Mouse (Mus musculus) forebrain, embryonic 16.5 days (tissue): ENCODE results near the gene Bcr. TPM values are rescaled to one million over a fixed set of nuclear protein-coding genes. Genes with fewer than 3 reads are reported as not detected.

Experiments
- ATAC-seq: fragments of 200-750 bp; cut with Nextera tagmentation; 2 replicates; pipeline ENCODE4 v1.8.0; 2017; ENCODE audit warnings: mild to moderate bottlenecking, moderate library complexity
- H3K27ac ChIP-seq: fragments of 300-500 bp; sonication (generic); 2 replicates; pipeline ENCODE4 v1.5.1; 2014; ENCODE audit warnings: low read length, control low read depth
- H3K27me3 ChIP-seq: fragments of 300-500 bp; sonication (generic); replicated peaks from 2 replicates; pipeline ENCODE4 v1.6.1; 2014; ENCODE audit warnings: low read length; ENCODE audit not compliant: control insufficient read depth, insufficient read depth
- H3K36me3 ChIP-seq: fragments of 300-500 bp; sonication (generic); 2 replicates; pipeline ENCODE4 v1.6.1; 2014; ENCODE audit not compliant: control insufficient read depth, insufficient read depth
- H3K4me1 ChIP-seq: fragments of 300-500 bp; sonication (generic); replicated peaks from 2 replicates; pipeline ENCODE4 v1.6.1; 2014; ENCODE audit warnings: low read length; ENCODE audit not compliant: control insufficient read depth, insufficient read depth
- H3K4me2 ChIP-seq: fragments of 300-500 bp; sonication (generic); 2 replicates; pipeline ENCODE4 v1.6.1; 2014; ENCODE audit warnings: mild to moderate bottlenecking, low read length, control low read depth
- H3K4me3 ChIP-seq: fragments of 300-500 bp; sonication (generic); replicated peaks from 2 replicates; pipeline ENCODE4 v1.5.1; 2014; ENCODE audit warnings: mild to moderate bottlenecking, low read length, control low read depth
- H3K9ac ChIP-seq: fragments of 300-500 bp; sonication (generic); replicated peaks from 2 replicates; pipeline ENCODE4 v1.6.1; 2014; ENCODE audit warnings: low read depth, low read length, control low read depth
- H3K9me3 ChIP-seq: fragments of 300-500 bp; sonication (generic); 2 replicates; pipeline ENCODE4 v1.6.1; 2016; ENCODE audit warnings: low read length; ENCODE audit not compliant: control insufficient read depth
- WGBS: fragments of 180-500 bp; shearing (Covaris S2); extraction: QIAGEN DNeasy Blood & Tissue Kit; methylation state at CpG from one replicate; pipeline ENCODE4 v1.1.7; 2014; 5-methylcytosine and 5-hydroxymethylcytosine counted together
- polyA plus RNA-seq: library from polyadenylated mRNA; unstranded; fragments of >200 nt; fragmentation: Nextera tagmentation; extraction: Ambion mirVana; gene quantifications from 2 replicates; pipeline ENCODE4 v1.2.1, GENCODE M21; 2015

Gene Bcr
- polyA plus RNA-seq, 1 experiment from 2014 or later = 17.6 TPM

DNA sequence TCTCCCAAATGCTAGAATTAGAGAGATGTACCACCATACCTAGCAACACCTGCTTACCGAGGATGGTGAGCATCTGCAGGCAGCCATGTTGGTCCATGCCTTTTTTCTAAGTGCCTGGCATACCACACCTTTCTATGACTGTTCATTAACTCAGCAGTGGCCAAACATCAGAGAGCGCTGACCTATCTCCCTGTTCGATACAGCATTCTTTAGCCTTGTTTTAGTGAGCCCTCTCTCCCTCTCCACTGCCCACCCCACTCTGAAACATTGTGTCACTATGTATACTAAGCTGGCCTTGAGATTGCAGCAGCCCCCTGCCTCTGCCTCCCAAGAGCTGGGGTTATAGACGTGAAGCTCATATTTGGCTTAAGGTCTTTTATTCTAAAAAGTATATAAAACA is 6.7 kb upstream of the Bcr start:
- Histone ChIP-seq H3K4me1 (peaks cover 10% of the 10 kb centered on the region), H3K4me3 (no peak overlapping the region), H3K36me3 (no peaks in the 10 kb centered on the region), H3K4me2 (no peak overlapping the region), H3K9me3 (no peaks in the 10 kb centered on the region), H3K9ac (no peak overlapping the region), H3K27me3 (no peaks in the 10 kb centered on the region), H3K27ac (no peak overlapping the region)
- ATAC-seq = no peak
- 84% methylated on average over 4 of the region's 4 CpGs for WGBS

DNA sequence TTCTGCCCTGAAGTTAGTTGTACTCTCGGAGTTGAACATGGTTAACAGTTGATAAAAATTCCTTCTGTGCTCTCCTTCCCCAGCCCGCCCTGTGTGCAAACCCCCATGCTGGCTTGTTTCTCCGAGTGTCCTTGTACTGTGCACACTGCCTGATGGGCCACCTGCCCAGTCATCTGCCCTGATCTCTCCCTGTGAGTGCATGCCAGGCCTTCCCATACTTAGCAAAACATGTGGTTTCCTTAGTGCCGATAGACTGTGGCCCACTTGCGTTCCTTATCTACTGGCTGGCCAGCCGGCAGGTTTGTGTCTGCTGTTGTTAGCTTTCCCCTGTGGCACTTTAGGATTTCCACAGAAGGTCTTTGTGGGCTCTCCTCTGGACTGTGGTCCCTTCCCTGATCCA is 6.3 kb upstream of the Bcr start:
- H3K9ac ChIP-seq = no peak overlapping the region
- H3K9me3 ChIP-seq = no peaks in the 10 kb centered on the region
- H3K4me1 ChIP-seq = peaks cover 10% of the 10 kb centered on the region
- no peaks in the 10 kb centered on the region for H3K27me3 ChIP-seq
- H3K27ac ChIP-seq = no peak overlapping the region
- no peak for ATAC-seq
- no peaks in the 10 kb centered on the region for H3K36me3 ChIP-seq
- 83% methylated on average over 6 of the region's 6 CpGs for WGBS
- no peak overlapping the region for H3K4me2 ChIP-seq
- H3K4me3 ChIP-seq = no peak overlapping the region

- no peak overlapping the region for H3K27ac ChIP-seq
- no peak overlapping the region for H3K4me2 ChIP-seq
- H3K4me3 ChIP-seq = no peak overlapping the region
- no peak overlapping the region for H3K9ac ChIP-seq
- H3K4me1 ChIP-seq = peaks cover 17% of the 10 kb centered on the region
- 74% methylated on average over 5 of the region's 5 CpGs for WGBS
- H3K36me3 ChIP-seq = no peaks in the 10 kb centered on the region
- no peaks in the 10 kb centered on the region for H3K27me3 ChIP-seq
- ATAC-seq = no peak
- H3K9me3 ChIP-seq = no peaks in the 10 kb centered on the region
These were observed 4.7 kb upstream of the Bcr start for GRCm38 (mm10) chr10:75055672-75056071.

DNA sequence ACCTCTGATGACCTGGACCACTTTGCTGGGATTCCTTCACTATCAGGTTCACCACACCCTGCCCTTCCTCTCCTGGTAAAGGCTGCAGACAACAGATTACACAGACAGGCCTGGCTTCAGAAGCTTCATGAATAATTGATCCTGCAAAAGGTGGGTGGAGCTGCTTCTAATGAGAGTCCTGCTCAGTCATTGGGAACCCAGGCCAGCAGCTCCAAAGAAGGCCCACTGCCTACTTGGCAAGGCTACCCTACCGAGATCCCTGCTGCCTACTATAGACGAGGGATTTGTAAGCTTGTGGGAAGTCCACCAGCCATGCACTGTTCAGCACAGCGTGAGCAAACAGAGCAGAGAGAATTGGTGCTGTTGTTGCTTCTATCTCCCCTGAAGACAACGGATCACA is 4.1 kb upstream of the Bcr start:
- Histone ChIP-seq H3K36me3 (no peaks in the 10 kb centered on the region), H3K9me3 (no peaks in the 10 kb centered on the region), H3K9ac (no peak overlapping the region), H3K27me3 (no peaks in the 10 kb centered on the region), H3K4me3 (no peak overlapping the region), H3K4me1 (peaks cover 17% of the 10 kb centered on the region), H3K4me2 (no peak overlapping the region), H3K27ac (no peak overlapping the region; the same call in 1 of the 2 replicates)
- WGBS = 3% methylated on average over 4 of the region's 4 CpGs
- peak; percentile 19; the same call in 1 of the 2 replicates for ATAC-seq

- H3K4me3 ChIP-seq = no peak overlapping the region
- no peaks in the 10 kb centered on the region for H3K36me3 ChIP-seq
- ATAC-seq = no peak
- H3K4me2 ChIP-seq = no peak overlapping the region
- no peaks in the 10 kb centered on the region for H3K27me3 ChIP-seq
- no peaks in the 10 kb centered on the region for H3K9me3 ChIP-seq
- H3K4me1 ChIP-seq = peaks cover 37% of the 10 kb centered on the region
- H3K27ac ChIP-seq = no peak overlapping the region
- H3K9ac ChIP-seq = no peak overlapping the region
- 84% methylated on average over 8 of the region's 8 CpGs for WGBS
These were observed 2.1 kb upstream of the Bcr start for GRCm38 (mm10) chr10:75058336-75058735.

GRCm38 (mm10) chr10:75058761-75059395 is 1.5 kb upstream of the Bcr start:
- H3K9ac ChIP-seq = no peak overlapping the region
- WGBS = 17% methylated on average over 9 of the region's 9 CpGs
- no peaks in the 10 kb centered on the region for H3K27me3 ChIP-seq
- no peak overlapping the region for H3K27ac ChIP-seq
- no peak for ATAC-seq
- no peak overlapping the region for H3K4me3 ChIP-seq
- H3K4me1 ChIP-seq = peaks cover 42% of the 10 kb centered on the region
- no peaks in the 10 kb centered on the region for H3K9me3 ChIP-seq
- H3K4me2 ChIP-seq = no peak overlapping the region
- H3K36me3 ChIP-seq = no peaks in the 10 kb centered on the region

GRCm38 (mm10) chr10:75059396-75059795 is 996 bp upstream of the Bcr start:
- Histone ChIP-seq H3K4me2 (peak overlapping the region; percentile 97; the same call in 1 of the 2 replicates), H3K4me3 (no peak overlapping the region), H3K9ac (no peak overlapping the region), H3K27me3 (no peaks in the 10 kb centered on the region), H3K9me3 (no peaks in the 10 kb centered on the region), H3K27ac (no peak overlapping the region), H3K4me1 (peaks cover 48% of the 10 kb centered on the region), H3K36me3 (no peaks in the 10 kb centered on the region)
- 2% methylated on average over 11 of the region's 11 CpGs for WGBS
- peak; percentile 36; the same call in 1 of the 2 replicates for ATAC-seq

DNA sequence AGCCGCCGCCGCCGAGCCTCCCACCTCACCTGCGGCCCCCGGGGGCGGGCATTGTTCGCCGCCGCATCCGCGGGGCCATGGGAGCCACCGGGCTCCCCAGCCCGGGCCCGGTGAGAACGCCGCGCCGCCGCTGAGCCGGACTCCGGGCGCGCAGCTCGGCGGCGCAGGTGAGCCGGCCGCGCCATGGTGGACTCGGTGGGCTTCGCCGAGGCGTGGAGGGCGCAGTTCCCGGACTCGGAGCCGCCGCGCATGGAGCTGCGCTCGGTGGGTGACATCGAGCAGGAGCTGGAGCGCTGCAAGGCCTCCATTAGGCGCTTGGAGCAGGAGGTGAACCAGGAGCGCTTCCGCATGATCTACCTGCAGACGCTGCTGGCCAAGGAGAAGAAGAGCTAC is 447 bp downstream of the Bcr start:
- H3K27me3 ChIP-seq = no peaks in the 10 kb centered on the region
- peak overlapping the region; percentile 93 for H3K4me3 ChIP-seq
- WGBS = under 1% methylated on average over 43 of the region's 48 CpGs
- ATAC-seq = peak; percentile 43
- H3K27ac ChIP-seq = peak overlapping the region; percentile 85
- no peaks in the 10 kb centered on the region for H3K9me3 ChIP-seq
- no peaks in the 10 kb centered on the region for H3K36me3 ChIP-seq
- H3K4me2 ChIP-seq = peak overlapping the region; percentile 97
- H3K4me1 ChIP-seq = peaks cover 61% of the 10 kb centered on the region
- H3K9ac ChIP-seq = peak overlapping the region; percentile 75

GRCm38 (mm10) chr10:75061341-75062188 is 1.2 kb downstream of the Bcr start:
- peak overlapping the region; percentile 85 for H3K27ac ChIP-seq
- H3K9ac ChIP-seq = peak overlapping the region; percentile 75
- under 1% methylated on average over 71 of the region's 71 CpGs for WGBS
- no peaks in the 10 kb centered on the region for H3K36me3 ChIP-seq
- no peak for ATAC-seq
- H3K9me3 ChIP-seq = no peaks in the 10 kb centered on the region
- peak overlapping the region; percentile 93 for H3K4me3 ChIP-seq
- peaks cover 58% of the 10 kb centered on the region for H3K4me1 ChIP-seq
- H3K4me2 ChIP-seq = peak overlapping the region; percentile 97
- H3K27me3 ChIP-seq = no peaks in the 10 kb centered on the region
